Mouse (Mus musculus): ENCODE data around the gene Tgds.

- TF ChIP-seq CTCF (IDR thresholded peaks at IDR 0.05; ENCODE audit: low read depth, low read length) (no peak), EP300 (IDR thresholded peaks at IDR 0.05; ENCODE audit: insufficient read depth, low read depth, low read length) (no peak), POLR2A (IDR thresholded peaks at IDR 0.05; ENCODE audit: insufficient read depth, low read length) (no peak)
Observed at GRCm38 (mm10) chr14:118151651-118152293, 19.2 kb upstream of the Tgds start.
